Mouse (Mus musculus) mouse trophoblast stem cell (cell line): Measurements from ENCODE around the gene Nbl1.

Experiments used
- in situ Hi-C, 2 experiments: fragments of 300-500 bp; cut with MseI, MboI; formaldehyde crosslinking; loops; 2 replicates in 1 of 2; 3 replicates in 1 of 2; pipeline ENCODE4 v1.15.1; 2025

The Nbl1 gene

DNA sequence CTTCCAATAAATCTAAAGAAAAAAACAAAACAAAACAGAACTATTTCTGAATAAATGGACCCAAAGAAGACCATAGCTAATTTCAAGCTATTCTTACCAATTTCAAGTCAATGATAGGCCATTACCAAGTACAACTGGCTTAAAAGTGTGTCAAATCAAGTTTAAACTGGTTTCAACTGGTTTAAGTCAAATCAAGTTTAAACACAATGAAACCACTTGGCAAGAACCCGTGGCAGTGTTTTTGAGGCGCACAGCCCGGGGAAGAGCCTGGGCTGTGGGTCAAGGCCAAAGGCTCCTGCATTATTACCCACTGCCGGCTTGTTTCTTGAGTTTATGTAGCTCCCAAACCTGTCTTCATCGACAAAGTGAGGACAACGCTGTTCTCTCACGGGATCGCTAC lies 7.5 kb upstream of the Nbl1 start:
- in situ Hi-C loops: no loop called here

DNA sequence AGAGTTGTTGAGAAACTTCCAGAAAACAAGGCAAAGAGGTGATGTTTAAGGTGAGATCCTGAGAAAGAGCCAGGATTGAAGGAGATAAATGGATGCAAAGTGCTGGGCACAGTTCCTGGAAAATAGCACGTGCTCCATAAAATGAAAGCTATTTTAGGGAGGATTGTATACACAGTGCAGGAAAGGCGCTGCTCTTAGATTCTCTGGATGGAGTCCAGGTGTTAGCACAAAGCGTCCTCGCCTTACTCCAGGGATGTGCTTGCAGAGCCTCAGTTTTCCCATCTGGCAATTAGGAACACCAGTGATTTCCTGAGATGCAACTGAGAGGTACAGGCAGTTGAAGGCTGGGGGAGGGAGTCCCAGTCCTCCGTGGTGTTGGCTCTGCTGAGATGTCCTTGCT lies 3.4 kb upstream of the Nbl1 start:
- in situ Hi-C loops: no loop called here

DNA sequence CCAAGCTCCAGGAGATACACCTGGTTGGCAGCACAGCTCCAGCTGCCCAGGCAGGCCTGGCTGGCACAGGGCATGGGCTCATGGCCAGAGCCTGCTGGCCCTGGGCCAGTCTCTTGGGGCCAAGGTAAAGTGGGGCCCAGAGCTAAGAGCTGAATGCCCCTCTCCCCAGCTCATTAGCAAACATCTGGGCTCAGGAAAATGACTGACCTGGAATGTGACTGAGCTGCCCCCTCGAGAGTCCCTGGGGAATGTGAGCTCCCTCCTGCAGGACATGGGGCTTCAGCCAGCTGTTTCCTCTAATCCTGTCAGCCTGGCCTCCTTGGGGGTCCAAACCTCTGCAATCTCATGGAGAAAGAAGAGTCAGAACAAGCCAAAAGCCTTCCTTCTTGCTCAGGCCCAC lies 2.6 kb upstream of the Nbl1 start:
- in situ Hi-C loops: no loop called here

DNA sequence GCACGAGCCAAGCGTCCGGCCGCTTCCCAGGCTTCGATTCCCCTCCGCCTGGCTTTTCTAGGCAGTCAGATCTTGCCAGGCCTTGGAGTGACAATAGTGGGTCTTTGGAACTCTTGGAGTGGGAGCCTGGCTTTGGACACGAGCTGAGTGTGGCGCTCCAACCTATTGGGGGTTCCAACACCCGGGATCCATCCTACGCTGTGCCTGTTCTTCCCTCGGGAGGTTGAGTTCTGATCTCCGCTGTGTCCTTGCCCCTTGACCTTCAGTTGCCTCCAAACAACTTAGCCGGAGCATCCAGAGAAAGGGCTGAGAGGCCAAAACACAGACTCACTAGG lies 370 bp upstream of the Nbl1 start:
- in situ Hi-C loops: no loop called here

DNA sequence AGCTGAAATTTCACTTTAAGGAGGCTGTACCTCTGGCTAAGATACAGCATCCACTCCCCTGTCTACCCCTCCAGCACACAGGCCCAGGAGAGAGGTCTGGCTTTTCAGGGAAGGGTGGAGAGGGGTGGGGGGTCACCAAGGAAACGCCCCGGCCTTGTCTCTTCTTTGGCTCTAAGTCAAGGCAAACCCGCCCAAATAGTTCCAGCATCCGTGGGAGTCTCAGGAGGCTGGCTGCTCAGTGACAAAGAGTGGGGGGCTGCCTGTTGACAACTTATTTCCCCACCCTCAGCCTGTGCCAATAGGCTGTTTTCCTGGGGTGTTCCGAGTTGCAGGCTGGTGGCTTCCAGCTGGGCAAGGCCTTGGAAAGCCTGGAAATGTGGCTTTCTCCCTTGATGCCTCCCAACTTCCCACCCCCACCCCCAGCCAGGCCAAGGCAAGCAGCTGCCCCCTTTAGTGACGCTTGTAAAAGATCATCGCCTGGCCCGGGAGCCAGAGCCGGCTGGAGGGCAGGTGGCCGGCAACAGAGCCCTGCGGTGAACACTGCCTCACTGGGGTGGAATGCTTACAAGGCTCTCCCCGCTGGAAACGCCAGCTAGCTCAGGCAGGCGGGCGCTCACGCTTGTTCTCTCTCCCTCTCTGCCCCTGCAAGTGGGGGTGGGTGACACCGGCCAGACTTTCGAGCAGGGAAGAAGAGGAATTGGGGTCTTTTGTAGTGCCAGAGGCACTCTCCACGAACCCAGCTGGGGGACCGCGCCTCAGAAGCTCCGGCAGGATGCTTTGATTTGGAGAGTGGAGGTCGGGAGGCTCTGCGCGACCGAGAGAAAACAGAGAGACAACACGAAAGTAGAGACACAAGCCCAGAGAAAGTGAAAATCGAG lies 1.1 kb downstream of the Nbl1 start:
- in situ Hi-C loops: no loop called here

DNA sequence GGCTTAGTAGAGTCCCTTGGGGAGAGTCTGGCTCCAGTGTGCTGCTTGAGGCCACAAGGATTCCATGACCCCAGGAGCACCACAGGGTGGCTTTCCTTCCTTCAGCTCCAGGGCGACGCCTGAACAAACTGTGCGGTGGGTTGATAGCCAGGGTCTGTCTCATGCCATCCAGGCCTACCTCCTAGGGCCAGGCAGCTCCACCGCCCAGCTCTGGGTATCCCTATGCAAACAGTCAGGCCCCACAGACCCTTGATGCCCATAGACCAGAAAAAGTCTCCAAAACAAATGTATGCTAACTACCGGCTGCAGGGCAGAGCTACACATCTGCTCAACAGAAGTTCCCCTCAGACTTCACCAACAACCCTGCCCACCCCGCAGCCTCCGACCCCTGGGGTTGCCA lies 1.7 kb downstream of the Nbl1 start:
- in situ Hi-C loops: no loop called here

DNA sequence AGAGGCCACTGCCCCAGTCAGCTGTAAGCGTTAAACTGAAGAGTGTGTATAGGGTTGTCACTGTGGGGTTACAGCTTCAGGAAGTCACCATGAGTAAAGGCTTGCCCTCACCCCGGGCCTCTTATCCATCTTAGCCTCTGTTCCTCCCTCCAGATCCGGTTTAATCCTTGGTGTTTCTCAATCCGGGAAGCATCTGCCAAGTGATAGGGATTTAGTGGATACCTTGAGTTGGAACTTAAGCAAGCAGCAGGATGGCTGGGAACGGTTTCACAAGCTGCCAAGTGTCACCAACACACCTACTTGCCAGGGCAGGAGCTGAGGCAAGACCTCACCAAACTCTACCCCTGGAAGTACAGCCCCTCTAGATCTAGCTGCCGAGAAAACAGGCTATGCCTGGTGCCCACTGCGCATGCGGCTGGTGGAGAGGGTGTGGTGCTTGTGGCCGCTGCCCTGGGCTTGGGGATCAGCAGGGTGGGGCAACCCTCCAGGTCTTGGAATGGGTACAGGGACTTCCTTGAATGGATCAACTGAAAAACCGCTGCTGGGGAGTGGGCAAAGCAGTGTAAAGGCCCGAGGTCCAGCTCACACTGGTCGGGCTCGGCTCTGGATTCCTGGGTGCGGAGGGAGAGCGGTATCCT lies 2.4 kb downstream of the Nbl1 start:
- in situ Hi-C loops: no loop called here

DNA sequence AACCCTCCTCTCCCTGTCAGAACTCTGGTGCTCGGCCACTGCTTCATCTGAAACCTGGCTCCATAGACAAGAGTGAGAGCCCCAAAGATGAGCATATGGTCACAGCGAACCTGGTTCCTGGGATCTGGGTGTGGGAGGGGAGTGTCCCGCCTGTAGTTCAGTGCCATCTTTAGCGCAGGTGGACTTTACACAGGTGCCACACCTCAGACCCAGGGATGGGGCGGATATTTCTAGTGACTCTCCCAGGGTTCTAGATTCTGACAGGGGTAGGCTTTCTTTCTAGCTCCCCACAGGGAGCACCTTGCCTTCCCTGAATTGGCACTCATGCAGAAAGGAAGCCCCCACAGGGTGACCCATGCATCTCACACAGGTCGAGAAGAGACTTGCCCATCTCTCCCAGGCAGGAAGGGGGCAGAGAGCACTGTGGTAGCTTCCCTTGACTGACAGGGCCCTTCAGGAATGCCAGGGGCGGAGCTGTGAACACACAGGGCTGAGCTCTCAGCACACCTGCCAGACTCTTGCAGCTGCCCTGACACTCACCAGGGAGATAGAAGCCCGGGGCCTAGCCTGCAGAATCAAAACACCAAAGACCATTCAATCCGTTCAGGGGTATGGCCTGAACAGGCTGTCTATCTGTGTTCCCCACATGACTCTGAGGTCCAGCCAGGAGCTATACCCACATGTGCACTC lies 3.7 kb downstream of the Nbl1 start:
- in situ Hi-C loops: no loop called here

DNA sequence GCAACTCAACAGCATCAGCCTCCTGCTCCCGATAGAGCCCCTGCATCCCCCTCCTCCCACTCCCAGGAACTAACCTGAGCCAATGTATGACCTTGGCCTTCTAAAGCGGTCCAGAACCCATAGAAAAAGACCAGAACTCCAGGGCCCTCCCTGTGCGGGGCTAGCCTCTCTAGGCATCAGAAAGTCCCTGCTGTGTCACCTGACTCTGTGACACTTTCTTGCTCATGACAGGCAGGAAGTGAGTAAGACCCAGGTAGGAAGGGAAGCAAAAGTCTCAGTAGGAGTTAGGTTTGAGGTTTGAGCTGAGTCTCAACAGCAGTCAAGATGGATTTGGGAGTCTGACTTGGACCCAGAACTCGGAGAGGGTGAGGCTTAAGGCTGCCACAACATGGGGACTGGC lies 5.8 kb downstream of the Nbl1 start:
- in situ Hi-C loops: no loop called here

DNA sequence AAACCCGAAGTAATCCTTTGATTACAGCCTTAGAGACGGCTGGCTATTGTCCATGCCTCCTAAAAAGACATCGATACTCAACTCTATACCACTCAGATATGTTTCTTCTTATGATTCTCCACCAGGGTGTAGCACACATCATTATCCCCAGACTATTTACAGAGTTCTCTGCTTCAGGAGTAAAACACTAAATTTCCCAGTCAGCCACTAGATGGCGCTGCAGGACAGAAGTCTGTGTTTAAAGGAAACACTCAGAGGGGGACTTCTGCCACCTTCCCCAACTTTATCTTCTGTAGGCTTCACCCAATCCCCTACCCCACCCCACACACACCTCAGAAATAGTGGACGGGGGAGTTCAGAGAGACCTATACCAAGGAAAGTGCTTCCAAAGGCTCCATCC lies 6.8 kb downstream of the Nbl1 start:
- in situ Hi-C loops: no loop called here

DNA sequence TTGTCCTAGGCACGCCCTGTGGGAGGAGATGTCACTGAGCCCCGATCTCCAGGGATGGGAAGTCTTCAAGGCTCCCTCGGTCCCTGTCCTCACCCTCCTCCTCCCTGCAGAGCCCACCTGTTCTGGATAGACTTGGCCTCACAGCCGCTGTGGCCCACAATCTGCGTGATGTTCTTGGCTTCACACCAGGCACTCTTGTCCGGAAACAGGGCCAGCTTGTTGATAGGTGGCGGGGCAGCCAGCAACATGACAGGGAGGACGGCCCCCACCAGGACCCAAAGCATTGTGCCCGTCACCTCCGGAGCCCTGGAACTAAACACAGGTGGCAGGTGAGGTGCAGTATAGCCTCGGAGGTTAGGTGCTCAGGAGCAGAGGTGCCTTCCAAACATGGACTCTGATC lies 7.5 kb downstream of the Nbl1 start:
- in situ Hi-C loops: no loop called here

DNA sequence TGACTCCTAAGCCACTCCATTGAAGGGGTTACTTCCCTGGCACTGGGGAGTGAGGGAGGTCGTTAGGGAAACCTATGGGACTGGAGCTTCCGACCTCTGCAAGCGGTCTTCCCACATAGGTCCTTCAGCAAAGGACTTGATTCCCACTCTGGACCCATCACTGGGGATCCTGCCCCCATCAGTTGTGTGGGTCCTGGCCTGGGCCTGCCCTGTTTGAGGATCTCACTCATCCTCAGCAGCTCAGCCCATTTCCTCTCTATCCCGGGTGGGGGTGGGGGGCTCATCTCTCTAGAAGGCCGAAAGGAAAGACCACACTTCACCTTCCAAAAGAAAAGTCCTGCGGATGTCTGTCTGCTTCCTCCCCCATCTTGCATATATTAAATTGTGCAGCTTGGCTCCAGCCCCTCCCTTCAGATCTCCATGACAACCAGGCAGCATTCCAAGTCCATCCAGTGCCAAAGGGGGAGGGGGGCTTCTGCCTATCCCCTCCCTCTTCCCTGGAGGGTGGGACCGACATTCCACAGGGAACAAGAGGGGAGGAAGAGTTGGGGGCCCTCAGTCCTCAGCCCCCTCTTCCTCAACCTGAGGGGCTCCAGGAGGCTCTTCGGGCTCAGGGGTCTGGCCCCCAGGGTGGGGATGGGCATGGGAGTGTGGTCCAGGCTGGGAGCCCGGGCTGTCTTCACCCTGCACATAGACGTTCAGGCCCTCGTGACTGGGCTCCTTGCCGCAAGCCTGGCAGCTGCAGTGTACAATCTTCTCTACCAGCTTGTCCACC lies 9.8 kb downstream of the Nbl1 start:
- in situ Hi-C loops: no loop called here

DNA sequence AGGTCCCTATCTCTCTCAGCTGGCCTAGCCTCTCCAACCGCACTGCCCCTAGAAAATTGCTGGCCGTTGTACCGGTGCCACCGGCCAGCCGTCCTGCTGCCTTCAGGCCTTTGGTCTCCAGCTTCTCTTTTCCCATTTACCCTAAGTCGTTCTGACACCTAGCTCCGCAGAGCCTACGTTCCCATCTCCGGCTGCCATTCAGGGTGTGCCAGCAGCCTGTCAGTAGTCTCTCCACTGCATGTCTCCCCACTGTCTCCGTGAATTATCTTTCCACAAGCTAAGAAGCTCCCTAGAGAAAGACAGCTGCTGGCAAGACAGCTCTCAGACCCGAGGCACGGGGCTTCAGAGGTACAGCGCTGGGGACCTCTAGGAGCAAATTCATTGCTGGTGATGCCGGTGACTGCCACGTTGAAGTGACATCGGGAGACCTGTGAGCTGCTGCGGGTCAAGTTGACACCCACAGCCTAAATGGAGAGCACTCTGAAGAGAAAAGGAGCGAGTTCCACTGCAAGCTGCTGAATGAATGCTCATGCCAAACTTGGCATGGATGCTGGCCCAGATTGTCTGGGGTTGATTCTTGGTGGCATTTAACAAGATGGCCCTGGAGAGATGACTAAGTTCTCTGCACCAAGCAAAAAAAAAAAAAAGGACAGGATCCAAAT lies 11.4 kb downstream of the Nbl1 start:
- in situ Hi-C loops: no loop called here

DNA sequence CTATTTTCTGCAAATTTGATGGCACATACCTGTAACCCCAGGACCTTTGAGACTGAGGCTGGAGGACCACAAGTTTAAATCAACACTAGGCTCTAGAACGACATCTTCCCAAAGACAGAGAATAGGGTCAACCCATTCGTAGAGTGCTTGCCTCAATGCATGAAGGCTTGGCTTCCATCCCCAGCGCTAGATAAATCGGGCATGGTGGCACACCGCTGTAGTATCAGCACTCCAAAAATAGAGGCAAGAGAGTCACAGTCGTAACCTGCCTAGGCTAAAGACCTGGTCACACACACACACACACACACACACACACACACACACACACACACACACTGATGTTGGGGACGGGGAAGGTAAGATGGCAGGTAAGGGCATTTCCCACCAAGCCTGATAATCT lies 12.5 kb downstream of the Nbl1 start:
- in situ Hi-C loops: no loop called here

DNA sequence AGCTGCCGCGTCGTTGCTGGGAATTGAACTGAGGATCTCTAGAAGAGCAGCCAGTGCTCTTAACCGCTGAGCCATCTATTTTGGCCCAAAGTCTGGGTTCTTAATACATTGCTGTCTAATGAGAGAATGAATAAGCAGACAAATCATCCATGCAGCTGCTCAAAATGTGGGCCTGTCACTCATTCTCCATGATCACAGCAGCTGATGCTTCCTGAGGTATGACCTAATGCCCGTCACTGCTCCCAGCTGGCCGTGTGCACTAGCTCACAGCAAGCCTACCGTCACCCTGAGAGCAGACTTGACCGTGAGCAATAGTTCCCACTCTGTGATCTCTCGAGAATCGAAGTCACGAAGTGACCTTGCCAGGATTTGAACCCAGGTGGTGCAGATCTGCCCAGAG lies 13.4 kb downstream of the Nbl1 start:
- in situ Hi-C loops: no loop called here

DNA sequence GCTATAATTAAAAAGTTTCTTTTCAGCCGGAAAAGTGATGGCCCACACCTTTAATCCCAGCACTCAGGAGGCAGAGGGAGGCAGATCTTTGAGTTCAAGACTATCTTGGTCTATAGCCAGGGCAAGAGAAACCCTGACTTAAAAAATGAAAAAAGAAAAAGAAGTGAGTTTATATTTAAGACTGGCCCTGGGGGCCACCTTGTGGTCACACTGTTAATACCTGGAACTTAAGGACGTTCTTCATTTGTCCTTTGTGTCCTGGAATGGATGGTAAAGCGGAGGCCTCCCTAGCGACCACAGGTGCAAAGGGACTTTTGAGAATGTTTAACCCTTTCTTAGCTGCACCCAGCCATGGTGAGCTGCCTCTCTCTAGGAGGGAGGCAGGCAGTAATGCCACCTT lies 14.1 kb downstream of the Nbl1 start:
- in situ Hi-C loops: no loop called here

DNA sequence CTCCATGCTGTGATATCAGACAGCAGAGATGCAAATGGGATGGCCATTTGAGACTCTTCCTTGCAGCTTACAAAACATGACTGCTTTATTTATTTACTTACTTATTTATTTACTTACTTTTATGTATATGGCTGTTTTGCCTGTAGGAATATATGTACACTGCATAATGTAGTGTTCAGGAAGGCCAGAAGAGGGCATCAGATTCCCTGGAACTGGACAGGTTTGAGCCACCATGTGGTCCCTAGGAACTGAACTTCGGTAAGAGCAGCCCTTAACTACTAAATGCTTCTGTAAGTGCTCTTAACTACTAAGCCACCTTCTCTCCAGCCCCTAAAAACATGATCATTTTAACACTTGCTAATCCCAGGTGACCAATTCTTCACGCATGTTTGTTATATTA lies 14.5 kb downstream of the Nbl1 start:
- in situ Hi-C loops: no loop called here

DNA sequence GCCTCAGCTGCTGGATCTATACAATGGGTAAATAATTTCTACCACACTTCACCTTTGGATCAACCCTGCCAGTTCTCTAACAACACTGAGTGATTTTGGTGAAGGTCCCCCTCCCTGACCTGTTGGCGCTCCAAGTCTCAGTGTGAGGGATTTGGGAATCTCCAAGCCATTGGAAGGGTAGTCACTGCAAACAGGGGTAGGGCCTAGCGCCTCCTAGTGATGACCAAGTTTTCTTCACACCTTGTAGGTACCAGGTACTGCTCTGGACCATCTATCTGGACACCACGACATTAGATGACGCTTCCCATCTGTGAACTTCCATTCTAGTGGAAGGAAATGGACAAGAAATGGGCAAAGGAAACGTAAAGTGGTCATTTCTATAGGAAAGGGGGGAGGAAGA lies 16.9 kb downstream of the Nbl1 start:
- in situ Hi-C loops: no loop called here

DNA sequence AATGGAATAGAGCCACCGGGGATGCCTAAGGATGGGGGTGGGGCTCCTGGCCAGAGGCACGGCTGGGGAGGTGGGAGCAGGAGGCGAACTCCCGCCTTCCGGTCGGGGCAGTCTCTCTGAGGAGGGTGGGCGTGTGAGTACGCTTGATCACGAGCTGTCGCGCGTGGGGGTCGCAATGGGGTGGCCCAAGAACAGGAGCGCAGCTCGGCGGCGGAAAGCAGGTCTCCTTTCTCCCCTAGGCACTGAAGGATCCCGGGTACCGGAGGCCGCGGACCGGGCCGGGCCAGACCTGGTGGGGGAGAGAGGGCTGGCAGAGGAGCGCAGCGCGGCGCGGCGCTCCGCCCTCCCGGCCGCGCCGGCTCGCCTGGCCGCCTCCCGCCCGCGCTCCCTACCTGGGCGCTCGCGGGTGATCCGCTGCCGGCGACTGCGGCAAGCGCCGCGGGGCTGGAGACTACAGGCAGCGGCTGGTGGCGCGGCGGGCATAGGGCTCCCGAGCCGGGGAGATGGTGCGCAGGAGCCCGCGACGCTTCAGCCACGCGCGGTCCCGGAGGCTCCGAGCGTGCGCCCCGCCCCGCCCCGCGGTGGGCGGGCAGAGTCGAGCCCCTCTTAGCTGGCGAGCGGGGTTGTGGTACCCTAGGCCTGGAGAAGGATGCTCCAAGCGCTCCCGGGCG lies 17.6 kb downstream of the Nbl1 start, which contains the start of gene Htr6:
Htr6 (minus strand) TSS at position 530 of the 671 bp plus-strand sequence.
- in situ Hi-C loops: no loop called here

DNA sequence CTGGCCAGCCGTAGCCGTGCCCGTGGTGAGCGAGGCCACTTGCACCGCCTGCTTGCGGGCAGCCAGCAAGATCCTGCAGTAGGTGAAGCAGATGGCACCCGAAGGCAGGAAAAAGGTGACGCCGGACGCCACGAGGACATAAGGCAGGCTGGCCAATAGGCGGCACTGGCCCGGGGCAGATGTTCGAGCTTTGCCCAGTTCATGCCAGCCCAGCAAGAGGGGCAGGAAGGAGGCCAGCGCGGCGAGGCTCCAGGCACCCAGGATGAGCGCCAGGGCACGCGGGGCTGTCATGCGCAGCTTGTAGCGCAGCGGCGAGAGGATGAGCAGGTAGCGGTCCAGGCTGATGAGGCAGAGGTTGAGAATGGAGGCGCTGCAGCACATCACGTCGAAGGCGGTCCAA lies 18.7 kb downstream of the Nbl1 start:
- in situ Hi-C loops: loop anchor here in 1 of 2 experiments (5.0 kb wide), 1 partner anchor 152 kb away; no protein-coding TSS in a partner anchor

DNA sequence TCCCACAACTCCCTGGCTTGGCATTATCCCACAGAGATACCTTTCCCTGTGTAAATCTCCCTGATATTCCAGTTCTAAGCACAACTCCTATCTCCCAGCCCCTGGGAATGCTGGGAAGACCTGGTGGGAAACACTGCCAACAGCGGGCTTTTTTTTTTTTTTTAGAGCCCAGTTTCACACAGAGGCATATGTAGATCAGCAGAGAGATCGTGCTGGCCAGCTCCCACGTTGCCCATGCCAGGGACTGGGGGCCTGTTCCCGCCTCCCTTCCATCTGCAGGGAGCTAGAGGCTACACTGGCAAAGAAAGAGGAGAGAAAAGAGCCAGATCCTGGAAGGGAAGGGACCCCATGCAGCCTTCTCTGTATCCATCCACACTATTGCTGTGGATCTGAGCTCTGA lies 24.5 kb downstream of the Nbl1 start:
- in situ Hi-C loops: loop anchor here in 1 of 2 experiments (5.0 kb wide), 1 partner anchor 146 kb away; no protein-coding TSS in a partner anchor
